Mouse (Mus musculus): ENCODE results near the gene Plscr2. TPM values are rescaled to one million over a fixed set of nuclear protein-coding genes. Genes with fewer than 3 reads are reported as not detected.

Gene Plscr2
- polyA plus RNA-seq, 1 experiment from 2014 or later: 5.1 TPM

- Histone ChIP-seq H3K36me3 (ENCODE audit: control insufficient read depth, insufficient read depth, low read length) (no peaks in the 10 kb centered on the region), H3K4me3 (ENCODE audit: low read depth, low read length) (no peak overlapping the region), H3K9ac (ENCODE audit: low read depth, low read length) (no peak overlapping the region), H3K4me2 (no peak overlapping the region), H3K9me3 (replicated peaks; ENCODE audit: control insufficient read depth, low read length) (no peaks in the 10 kb centered on the region), H3K4me1 (ENCODE audit: control insufficient read depth, insufficient read depth, low read length) (no peaks in the 10 kb centered on the region), H3K27me3 (ENCODE audit: control insufficient read depth, insufficient read depth, low read length) (no peaks in the 10 kb centered on the region), H3K27ac (ENCODE audit: low read depth, low read length) (no peak overlapping the region)
- no peak for ATAC-seq (replicated peaks; ENCODE audit: insufficient number of reproducible peaks, low FRiP score, low TSS enrichment)
- 70% methylated on average over 3 of the region's 3 CpGs for whole genome bisulfite sequencing (ENCODE audit: insufficient replicate concordance)
These were observed 17.5 kb downstream of the Plscr2 start for GRCm38 (mm10) chr9:92292922-92293321.

DNA sequence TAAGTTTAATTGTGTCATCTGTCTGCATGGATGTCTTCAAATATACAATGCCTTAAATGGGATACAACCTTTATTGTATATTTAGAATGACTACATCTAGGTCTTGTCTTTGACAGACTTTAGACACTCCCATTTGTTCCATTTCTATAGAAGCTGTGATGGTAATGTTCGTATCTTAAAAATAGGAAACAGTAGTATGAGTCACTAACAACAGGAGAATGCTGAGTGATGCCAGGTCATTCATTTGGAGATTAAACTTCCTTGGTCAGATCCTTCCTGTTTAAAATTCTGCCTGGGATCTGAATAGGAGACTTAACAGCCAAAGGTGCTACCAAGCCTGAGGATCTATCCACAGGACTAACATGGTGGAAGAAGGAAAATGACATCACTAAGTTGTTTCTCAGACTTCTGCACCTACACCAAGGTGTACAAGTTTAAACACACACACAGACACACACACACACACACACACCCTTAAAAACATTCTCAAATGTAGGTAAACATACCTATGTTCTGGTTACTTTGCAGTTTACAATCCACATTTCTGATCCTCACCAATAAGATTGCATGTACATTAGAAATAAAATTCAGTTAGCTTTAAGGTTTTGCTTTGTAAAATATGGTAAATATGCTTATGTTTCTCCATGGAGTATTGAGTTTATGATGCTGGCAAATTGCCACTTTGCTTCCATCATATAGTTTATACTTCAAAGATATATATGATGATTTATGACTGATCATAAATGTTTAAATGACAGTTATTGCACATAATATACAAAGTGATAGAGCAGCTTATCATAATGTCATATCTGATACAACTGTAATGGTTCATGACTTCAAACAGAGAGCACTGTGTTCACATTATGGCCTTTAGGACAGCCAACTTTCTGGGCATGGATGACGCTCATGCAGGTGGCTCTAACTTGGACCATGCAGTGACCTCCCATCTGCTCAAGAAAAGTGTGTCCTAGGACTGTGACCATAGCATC lies 18.5 kb downstream of the Plscr2 start:
- 69% methylated on average over 2 of the region's 2 CpGs for WGBS (ENCODE audit: insufficient replicate concordance)
- Histone ChIP-seq H3K27me3 (ENCODE audit: control insufficient read depth, insufficient read depth, low read length) (no peaks in the 10 kb centered on the region), H3K36me3 (ENCODE audit: control insufficient read depth, insufficient read depth, low read length) (no peaks in the 10 kb centered on the region), H3K4me3 (ENCODE audit: low read depth, low read length) (no peak overlapping the region), H3K4me2 (no peak overlapping the region), H3K4me1 (ENCODE audit: control insufficient read depth, insufficient read depth, low read length) (no peaks in the 10 kb centered on the region), H3K9ac (ENCODE audit: low read depth, low read length) (no peak overlapping the region), H3K27ac (ENCODE audit: low read depth, low read length) (no peak overlapping the region), H3K9me3 (replicated peaks; ENCODE audit: control insufficient read depth, low read length) (no peaks in the 10 kb centered on the region)
- ATAC-seq (replicated peaks; ENCODE audit: insufficient number of reproducible peaks, low FRiP score, low TSS enrichment): no peak

DNA sequence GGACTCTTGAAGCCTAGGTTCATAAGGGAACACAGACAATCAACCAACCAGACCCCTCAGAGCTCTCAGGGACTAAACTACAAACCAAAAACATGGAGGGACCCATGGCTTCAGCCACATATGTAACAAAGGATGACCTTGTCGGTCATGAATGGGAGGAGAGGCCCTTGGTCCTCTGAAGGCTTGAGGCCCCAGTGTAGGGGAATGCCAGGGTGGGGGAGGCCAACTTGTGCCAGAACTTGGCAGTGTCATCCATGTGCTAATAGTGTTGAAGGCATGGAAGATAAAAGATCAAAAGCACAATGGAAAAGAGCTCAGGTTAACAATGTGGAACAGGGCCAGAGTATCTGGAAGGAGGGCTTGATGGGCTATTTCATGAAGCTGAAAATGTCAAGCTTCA lies 22.9 kb downstream of the Plscr2 start:
- H3K36me3 ChIP-seq (ENCODE audit: control insufficient read depth, insufficient read depth, low read length): no peaks in the 10 kb centered on the region
- H3K4me1 ChIP-seq (ENCODE audit: control insufficient read depth, insufficient read depth, low read length): no peaks in the 10 kb centered on the region
- H3K4me3 ChIP-seq (ENCODE audit: low read depth, low read length): no peak overlapping the region
- no peaks in the 10 kb centered on the region for H3K27me3 ChIP-seq (ENCODE audit: control insufficient read depth, insufficient read depth, low read length)
- no peak overlapping the region for H3K4me2 ChIP-seq
- no peaks in the 10 kb centered on the region for H3K9me3 ChIP-seq (replicated peaks; ENCODE audit: control insufficient read depth, low read length)
- no peak for ATAC-seq (replicated peaks; ENCODE audit: insufficient number of reproducible peaks, low FRiP score, low TSS enrichment)
- no peak overlapping the region for H3K27ac ChIP-seq (ENCODE audit: low read depth, low read length)
- 60% methylated on average over 1 of the region's 1 CpGs for WGBS (ENCODE audit: insufficient replicate concordance)
- no peak overlapping the region for H3K9ac ChIP-seq (ENCODE audit: low read depth, low read length)

DNA sequence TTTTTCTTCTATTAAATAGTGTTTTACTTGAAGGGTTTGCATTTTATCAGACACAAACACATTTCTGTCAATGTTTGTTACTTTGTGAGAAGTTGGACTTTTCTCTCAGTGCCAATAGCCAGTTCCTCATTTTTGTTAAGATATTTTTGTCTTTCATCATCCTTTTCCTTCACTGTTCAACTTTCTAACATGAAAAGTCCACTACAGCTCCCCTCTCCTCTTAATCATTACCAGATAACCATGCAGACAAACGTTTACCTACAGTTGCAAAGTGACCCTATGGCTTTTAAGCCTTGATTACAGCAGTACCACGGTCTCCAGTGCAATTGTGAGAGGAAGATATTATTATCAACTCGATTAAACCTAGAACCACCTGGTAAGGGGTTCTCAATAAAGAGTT lies 25.8 kb downstream of the Plscr2 start:
- ATAC-seq (replicated peaks; ENCODE audit: insufficient number of reproducible peaks, low FRiP score, low TSS enrichment): no peak
- Histone ChIP-seq H3K4me1 (ENCODE audit: control insufficient read depth, insufficient read depth, low read length) (no peaks in the 10 kb centered on the region), H3K4me3 (ENCODE audit: low read depth, low read length) (no peak overlapping the region), H3K9ac (ENCODE audit: low read depth, low read length) (no peak overlapping the region), H3K27ac (ENCODE audit: low read depth, low read length) (no peak overlapping the region), H3K4me2 (no peak overlapping the region), H3K27me3 (ENCODE audit: control insufficient read depth, insufficient read depth, low read length) (no peaks in the 10 kb centered on the region), H3K9me3 (replicated peaks; ENCODE audit: control insufficient read depth, low read length) (no peaks in the 10 kb centered on the region), H3K36me3 (ENCODE audit: control insufficient read depth, insufficient read depth, low read length) (no peaks in the 10 kb centered on the region)
- WGBS (ENCODE audit: insufficient replicate concordance): 55% methylated on average over 3 of the region's 3 CpGs

DNA sequence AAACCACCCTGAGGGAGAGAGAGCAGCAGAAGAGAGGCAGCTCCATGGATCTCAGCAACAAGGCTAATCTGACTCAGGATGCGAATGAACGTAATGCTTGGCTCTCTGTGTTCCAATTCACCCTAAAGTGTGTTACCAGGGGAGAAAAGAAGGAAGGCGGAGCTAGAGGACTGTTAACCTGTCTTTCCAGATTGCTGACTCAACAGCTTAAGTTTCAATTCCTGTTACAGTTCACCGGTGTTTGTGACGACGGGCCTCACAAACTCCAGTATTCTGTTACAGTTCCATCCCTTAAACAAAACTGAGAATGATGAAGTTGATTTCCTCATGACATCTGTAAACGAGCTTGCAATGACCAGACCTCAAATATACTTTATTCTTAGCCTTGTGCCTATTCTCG lies 29.7 kb downstream of the Plscr2 start:
- H3K4me2 ChIP-seq: no peak overlapping the region
- H3K27me3 ChIP-seq (ENCODE audit: control insufficient read depth, insufficient read depth, low read length): no peaks in the 10 kb centered on the region
- no peak for ATAC-seq (replicated peaks; ENCODE audit: insufficient number of reproducible peaks, low FRiP score, low TSS enrichment)
- no peaks in the 10 kb centered on the region for H3K36me3 ChIP-seq (ENCODE audit: control insufficient read depth, insufficient read depth, low read length)
- H3K27ac ChIP-seq (ENCODE audit: low read depth, low read length): no peak overlapping the region
- no peaks in the 10 kb centered on the region for H3K9me3 ChIP-seq (replicated peaks; ENCODE audit: control insufficient read depth, low read length)
- no peak overlapping the region for H3K4me3 ChIP-seq (ENCODE audit: low read depth, low read length)
- no peaks in the 10 kb centered on the region for H3K4me1 ChIP-seq (ENCODE audit: control insufficient read depth, insufficient read depth, low read length)
- WGBS (ENCODE audit: insufficient replicate concordance): 77% methylated on average over 8 of the region's 8 CpGs
- no peak overlapping the region for H3K9ac ChIP-seq (ENCODE audit: low read depth, low read length)

- Histone ChIP-seq H3K9ac (ENCODE audit: low read depth, low read length) (no peak overlapping the region), H3K4me3 (ENCODE audit: low read depth, low read length) (no peak overlapping the region), H3K27me3 (ENCODE audit: control insufficient read depth, insufficient read depth, low read length) (no peaks in the 10 kb centered on the region), H3K4me1 (ENCODE audit: control insufficient read depth, insufficient read depth, low read length) (no peaks in the 10 kb centered on the region), H3K9me3 (replicated peaks; ENCODE audit: control insufficient read depth, low read length) (no peaks in the 10 kb centered on the region), H3K4me2 (no peak overlapping the region), H3K27ac (ENCODE audit: low read depth, low read length) (no peak overlapping the region), H3K36me3 (ENCODE audit: control insufficient read depth, insufficient read depth, low read length) (no peaks in the 10 kb centered on the region)
- no peak for ATAC-seq (replicated peaks; ENCODE audit: insufficient number of reproducible peaks, low FRiP score, low TSS enrichment)
- 92% methylated on average over 8 of the region's 8 CpGs for WGBS (ENCODE audit: insufficient replicate concordance)
These were observed 30.3 kb downstream of the Plscr2 start for GRCm38 (mm10) chr9:92305620-92306220.

DNA sequence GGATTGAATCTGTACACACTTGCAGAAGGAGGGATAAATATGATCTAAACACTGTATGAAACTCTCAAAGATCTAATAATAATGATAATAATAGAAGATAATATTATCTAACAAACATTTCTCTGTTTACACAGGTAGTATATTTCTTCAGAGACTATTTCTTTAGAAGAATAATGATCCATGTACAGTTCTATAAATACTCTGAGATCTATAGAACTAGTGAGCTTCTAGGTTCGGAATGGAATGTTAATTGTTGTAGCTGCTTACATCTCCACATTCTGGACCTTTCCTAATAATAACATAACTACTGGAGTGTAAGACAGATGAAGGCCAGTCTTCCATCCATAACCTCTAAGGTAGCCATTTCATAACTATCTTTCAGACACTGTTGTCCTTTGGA lies 33.7 kb downstream of the Plscr2 start, which contains the start of gene 1700057G04Rik:
Gene 1700057G04Rik, plus strand, starts transcription at position 301 of the 400 bp plus-strand sequence.
- no peak within 1 kb of the TSS for H3K27ac ChIP-seq (ENCODE audit: low read depth, low read length)

GRCm38 (mm10) chr9:92316791-92317190 lies 41.4 kb downstream of the Plscr2 start:
- WGBS (ENCODE audit: insufficient replicate concordance): 74% methylated on average over 3 of the region's 3 CpGs
- no peak overlapping the region for H3K4me2 ChIP-seq
- no peaks in the 10 kb centered on the region for H3K27me3 ChIP-seq (ENCODE audit: control insufficient read depth, insufficient read depth, low read length)
- H3K36me3 ChIP-seq (ENCODE audit: control insufficient read depth, insufficient read depth, low read length): no peaks in the 10 kb centered on the region
- no peak overlapping the region for H3K4me3 ChIP-seq (ENCODE audit: low read depth, low read length)
- no peaks in the 10 kb centered on the region for H3K4me1 ChIP-seq (ENCODE audit: control insufficient read depth, insufficient read depth, low read length)
- no peak overlapping the region for H3K27ac ChIP-seq (ENCODE audit: low read depth, low read length)
- H3K9ac ChIP-seq (ENCODE audit: low read depth, low read length): no peak overlapping the region
- ATAC-seq (replicated peaks; ENCODE audit: insufficient number of reproducible peaks, low FRiP score, low TSS enrichment): no peak
- no peaks in the 10 kb centered on the region for H3K9me3 ChIP-seq (replicated peaks; ENCODE audit: control insufficient read depth, low read length)

More for the DNA sequence above, 33.7 kb downstream of the Plscr2 start, which contains the start of gene 1700057G04Rik:
- Histone ChIP-seq H3K36me3 (ENCODE audit: control insufficient read depth, insufficient read depth, low read length) (no peaks in the 10 kb centered on the region), H3K4me2 (no peak within 1 kb of the TSS), H3K9ac (ENCODE audit: low read depth, low read length) (no peak within 1 kb of the TSS), H3K4me3 (ENCODE audit: low read depth, low read length) (no peak within 1 kb of the TSS), H3K4me1 (ENCODE audit: control insufficient read depth, insufficient read depth, low read length) (no peaks in the 10 kb centered on the region), H3K27me3 (ENCODE audit: control insufficient read depth, insufficient read depth, low read length) (no peaks in the 10 kb centered on the region), H3K9me3 (replicated peaks; ENCODE audit: control insufficient read depth, low read length) (no peaks in the 10 kb centered on the region)
- ATAC-seq (replicated peaks; ENCODE audit: insufficient number of reproducible peaks, low FRiP score, low TSS enrichment): no peak
- 69% methylated on average over 1 of the region's 1 CpGs for WGBS (ENCODE audit: insufficient replicate concordance)

Data from heart, embryonic 11.5 days (tissue).